ENCODE assay signal across 16 mouse cellular contexts in genomic region chr1:153292202-153292601, GRCm38 (mm10). TPM values are rescaled to one million over a fixed set of nuclear protein-coding genes. Genes with fewer than 3 reads are reported as not detected.
DNase-seq lines count a peak whose midpoint lies in the region; ATAC-seq lines count a peak whose summit lies in the region.
"Had no signal": no experiment of that assay in that cellular context is flagged by ENCODE, and none has a peak within 500 bp of the region (broad histone marks: within the 10 kb centered on the region; RNA-seq: fewer than 3 reads in every experiment).

No protein-coding gene starts in this region.

- no peaks in the 10 kb centered on the region for H3K36me3 ChIP-seq in kidney, embryonic 14.5 days (ENCODE audit: control insufficient read depth, insufficient read depth, low read length)
- peaks cover 4% of the 10 kb centered on the region; the same call in 1 of the 2 replicates for H3K36me3 ChIP-seq in heart, embryonic 12.5 days
- no peaks in the 10 kb centered on the region for H3K36me3 ChIP-seq in stomach, embryonic 16.5 days (ENCODE audit: control insufficient read depth, insufficient read depth, low read length)
- H3K36me3 ChIP-seq: limb, embryonic 13.5 days; neural tube, embryonic 12.5 days; stomach, embryonic 15.5 days had no signal

- no peaks in the 10 kb centered on the region for H3K27me3 ChIP-seq in kidney, embryonic 14.5 days (ENCODE audit: control insufficient read depth, insufficient read depth, low read length)
- no peaks in the 10 kb centered on the region for H3K27me3 ChIP-seq in heart, embryonic 12.5 days (replicated peaks)
- H3K27me3 ChIP-seq in stomach, embryonic 16.5 days (ENCODE audit: control insufficient read depth, insufficient read depth, low read length) = no peaks in the 10 kb centered on the region
- H3K27me3 ChIP-seq: limb, embryonic 13.5 days; neural tube, embryonic 12.5 days; stomach, embryonic 15.5 days had no signal

- ATAC-seq in kidney, embryonic 14.5 days (ENCODE audit: low FRiP score, low TSS enrichment) = 0 out of 2 replicates have a peak, but pooled peaks have one; percentile 40
- peak; percentile 45 for ATAC-seq in heart, embryonic 12.5 days (ENCODE audit: insufficient number of reproducible peaks, low FRiP score)
- ATAC-seq in stomach, embryonic 16.5 days (ENCODE audit: insufficient read depth, low FRiP score) = peak; percentile 40; the same call in 1 of the 2 replicates
- no peak for ATAC-seq in megakaryocyte, adult 5-6 weeks (ENCODE audit: poor library complexity, severe bottlenecking)

- no peak overlapping the region for H3K4me2 ChIP-seq in kidney, embryonic 14.5 days (replicated peaks; ENCODE audit: low read depth, low read length)
- peak overlapping the region; percentile 53 for H3K4me2 ChIP-seq in heart, embryonic 12.5 days
- no peak overlapping the region for H3K4me2 ChIP-seq in stomach, embryonic 16.5 days (ENCODE audit: low read depth, low read length)
- H3K4me2 ChIP-seq: hindbrain, embryonic 14.5 days; limb, embryonic 13.5 days; midbrain, embryonic 11.5 days; neural tube, embryonic 12.5 days; stomach, embryonic 15.5 days had no signal

- no peaks in the 10 kb centered on the region for H3K9me3 ChIP-seq in kidney, embryonic 14.5 days (ENCODE audit: control insufficient read depth, low read length)
- no peaks in the 10 kb centered on the region for H3K9me3 ChIP-seq in heart, embryonic 12.5 days (replicated peaks)
- no peaks in the 10 kb centered on the region for H3K9me3 ChIP-seq in stomach, embryonic 16.5 days (replicated peaks; ENCODE audit: control insufficient read depth, low read length)
- H3K9me3 ChIP-seq: neural tube, embryonic 12.5 days; stomach, embryonic 15.5 days had no signal

- H3K9ac ChIP-seq in kidney, embryonic 14.5 days (ENCODE audit: low read depth, low read length) = no peak overlapping the region
- peak overlapping the region; percentile 48; the same call in 1 of the 2 replicates for H3K9ac ChIP-seq in heart, embryonic 12.5 days
- no peak overlapping the region for H3K9ac ChIP-seq in stomach, embryonic 16.5 days (ENCODE audit: low read length)
- H3K9ac ChIP-seq: hindbrain, embryonic 14.5 days; limb, embryonic 13.5 days; neural tube, embryonic 12.5 days; stomach, embryonic 15.5 days had no signal

- WGBS in kidney, embryonic 14.5 days = 22% methylated on average over 6 of the region's 6 CpGs
- 28% methylated on average over 6 of the region's 6 CpGs for WGBS in heart, embryonic 12.5 days
- 29% methylated on average over 6 of the region's 6 CpGs for WGBS in stomach, embryonic 16.5 days

- no peak overlapping the region for H3K27ac ChIP-seq in kidney, embryonic 14.5 days (ENCODE audit: low read depth, low read length)
- H3K27ac ChIP-seq in heart, embryonic 12.5 days (ENCODE audit: poor library complexity, severe bottlenecking) = peak overlapping the region; percentile 87
- H3K27ac ChIP-seq in stomach, embryonic 16.5 days (ENCODE audit: low read length) = peak overlapping the region; percentile 27; the same call in 1 of the 2 replicates
- H3K27ac ChIP-seq: hindbrain, embryonic 14.5 days; limb, embryonic 13.5 days; neural tube, embryonic 12.5 days; stomach, embryonic 15.5 days had no signal

- DNase-seq in adrenal gland, adult (ENCODE audit: inconsistent age in 2 of 2, low spot score in 1 of 2) = peak; percentile 71 to 81
- DNase-seq in adrenal gland, postnatal 14 days = no peak
- DNase-seq in kidney, adult 18-20 months = no peak
- DNase-seq in c-Kit-positive CD71-positive TER-119-positive erythroid progenitor cells, embryonic 14.5 days (ENCODE audit: low spot score) = no peak
- DNase-seq: cerebellum, postnatal 25 days; right cerebral cortex, postnatal 25 days had no signal

- H3K4me1 ChIP-seq in kidney, embryonic 14.5 days (ENCODE audit: control insufficient read depth, insufficient read depth, low read length) = peaks cover 31% of the 10 kb centered on the region
- peaks cover 60% of the 10 kb centered on the region for H3K4me1 ChIP-seq in heart, embryonic 12.5 days (replicated peaks)
- H3K4me1 ChIP-seq in stomach, embryonic 16.5 days (ENCODE audit: control insufficient read depth, insufficient read depth, low read length) = peaks cover 22% of the 10 kb centered on the region

- no peak overlapping the region for H3K4me3 ChIP-seq in kidney, embryonic 14.5 days (ENCODE audit: low read length)
- no peak overlapping the region for H3K4me3 ChIP-seq in heart, embryonic 12.5 days
- no peak overlapping the region for H3K4me3 ChIP-seq in stomach, embryonic 16.5 days (replicated peaks; ENCODE audit: low read length)
- H3K4me3 ChIP-seq: erythroblast, embryonic 14.5 days; limb, embryonic 13.5 days; neural tube, embryonic 12.5 days; stomach, embryonic 15.5 days had no signal

RNA-seq across cellular contexts. Expression of gene Lamc1, which starts 40.4 kb away (rescaled TPM):
- total RNA-seq in adrenal gland, postnatal 14 days (2021) = 169 and 170 TPM in 2 replicates
- polyA plus RNA-seq in kidney, embryonic 14.5 days (2014; fragmentation: Nextera tagmentation; extraction: Ambion mirVana) = 112 and 151 TPM in 2 replicates
- 134 and 146 TPM in 2 replicates for polyA plus RNA-seq in heart, embryonic 12.5 days (2016; fragmentation: Nextera tagmentation; extraction: Ambion mirVana)
- polyA plus RNA-seq in stomach, embryonic 16.5 days (2015; fragmentation: Nextera tagmentation; extraction: Ambion mirVana) = 63.4 and 68.0 TPM in 2 replicates
- total RNA-seq in megakaryocyte, adult 5-6 weeks (2015) = 1.1 and 2.3 TPM in 2 replicates
- 0.73 and 0.92 TPM in 2 replicates for total RNA-seq in megakaryocyte, adult 5-6 weeks (2017)

Comparison
In these comparisons a context has a peak if more than half of its experiments do, and no peak if none do; other contexts are left out.
1. DNase-seq: peak in adrenal gland, adult (2 of 2); none in adrenal gland, postnatal 14 days (single experiment), kidney, adult 18-20 months (single experiment) and c-Kit-positive CD71-positive TER-119-positive erythroid progenitor cells, embryonic 14.5 days (single experiment).